Mouse (Mus musculus): ENCODE data around the gene Fam199x. TPM values are rescaled to one million over a fixed set of nuclear protein-coding genes. Genes with fewer than 3 reads are reported as not detected.

The Fam199x gene
- polyA plus RNA-seq (2014; fragmentation: Nextera tagmentation; extraction: Ambion mirVana), result 11.1 and 16.8 TPM in 2 replicates

- peak within 1 kb of the TSS; percentile 66 for H3K4me3 ChIP-seq (ENCODE audit: low read length)
- peak within 1 kb of the TSS; percentile 68 for H3K9ac ChIP-seq (ENCODE audit: low read depth, low read length)
- peak within 1 kb of the TSS; percentile 51; the same call in 1 of the 2 replicates for H3K27ac ChIP-seq (ENCODE audit: low read depth, low read length)
- WGBS, result 25% methylated on average over 58 of the region's 62 CpGs
- H3K27me3 ChIP-seq (ENCODE audit: control insufficient read depth, insufficient read depth, low read length), result peaks cover 6% of the 10 kb centered on the region; the same call in 1 of the 2 replicates
- H3K4me2 ChIP-seq (replicated peaks; ENCODE audit: low read depth, low read length), result peak within 1 kb of the TSS; percentile 46
- no peaks in the 10 kb centered on the region for H3K4me1 ChIP-seq (ENCODE audit: control insufficient read depth, insufficient read depth, low read length)
- no peaks in the 10 kb centered on the region for H3K36me3 ChIP-seq (ENCODE audit: control insufficient read depth, insufficient read depth, low read length)
- peak; percentile 97 for ATAC-seq (ENCODE audit: low FRiP score, low TSS enrichment)
- no peaks in the 10 kb centered on the region for H3K9me3 ChIP-seq (ENCODE audit: control insufficient read depth, low read length)
Observed at GRCm38 (mm10) chrX:137049425-137050225, at the start of gene Fam199x. Gene Fam199x (plus strand): TSS chrX:137049594.

GRCm38 (mm10) chrX:137015099-137015709 is 34.2 kb upstream of the Fam199x start:
- H3K9ac ChIP-seq (ENCODE audit: low read depth, low read length), result no peak overlapping the region
- WGBS, result 60% methylated on average over 6 of the region's 6 CpGs
- H3K27me3 ChIP-seq (ENCODE audit: control insufficient read depth, insufficient read depth, low read length), result no peaks in the 10 kb centered on the region
- no peak; the same call in 1 of the 2 replicates for ATAC-seq (ENCODE audit: low FRiP score, low TSS enrichment)
- H3K4me3 ChIP-seq (ENCODE audit: low read length), result no peak overlapping the region
- H3K27ac ChIP-seq (ENCODE audit: low read depth, low read length), result no peak overlapping the region
- H3K4me2 ChIP-seq (replicated peaks; ENCODE audit: low read depth, low read length), result no peak overlapping the region
- no peaks in the 10 kb centered on the region for H3K4me1 ChIP-seq (ENCODE audit: control insufficient read depth, insufficient read depth, low read length)
- no peaks in the 10 kb centered on the region for H3K36me3 ChIP-seq (ENCODE audit: control insufficient read depth, insufficient read depth, low read length)
- H3K9me3 ChIP-seq (ENCODE audit: control insufficient read depth, low read length), result no peaks in the 10 kb centered on the region

DNA sequence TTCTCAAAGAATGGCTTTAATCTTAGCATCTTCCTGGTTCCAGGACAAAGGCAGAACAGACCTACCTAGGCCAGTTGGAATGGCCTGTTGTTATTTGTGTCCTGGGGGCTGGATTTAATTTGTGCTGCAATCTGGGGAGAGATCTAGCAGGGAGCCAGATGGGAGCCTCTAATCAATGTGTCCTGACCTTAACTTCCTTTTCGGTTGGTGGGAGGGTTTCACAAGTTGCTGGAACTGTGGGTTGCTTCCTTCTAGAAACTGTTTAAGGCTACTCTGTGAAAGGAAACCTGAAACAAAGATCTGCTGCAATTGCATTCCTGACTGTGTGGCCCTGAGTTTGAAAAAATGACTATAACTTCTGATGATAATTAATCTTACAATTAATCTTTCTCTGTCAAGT is 31.7 kb upstream of the Fam199x start:
- Histone ChIP-seq H3K9ac (ENCODE audit: low read depth, low read length) (no peak overlapping the region), H3K27me3 (ENCODE audit: control insufficient read depth, insufficient read depth, low read length) (no peaks in the 10 kb centered on the region), H3K4me2 (replicated peaks; ENCODE audit: low read depth, low read length) (no peak overlapping the region), H3K9me3 (ENCODE audit: control insufficient read depth, low read length) (no peaks in the 10 kb centered on the region), H3K4me3 (ENCODE audit: low read length) (no peak overlapping the region), H3K36me3 (ENCODE audit: control insufficient read depth, insufficient read depth, low read length) (no peaks in the 10 kb centered on the region), H3K4me1 (ENCODE audit: control insufficient read depth, insufficient read depth, low read length) (no peaks in the 10 kb centered on the region), H3K27ac (ENCODE audit: low read depth, low read length) (no peak overlapping the region)
- 77% methylated on average over 1 of the region's 1 CpGs for WGBS
- ATAC-seq (ENCODE audit: low FRiP score, low TSS enrichment), result no peak

DNA sequence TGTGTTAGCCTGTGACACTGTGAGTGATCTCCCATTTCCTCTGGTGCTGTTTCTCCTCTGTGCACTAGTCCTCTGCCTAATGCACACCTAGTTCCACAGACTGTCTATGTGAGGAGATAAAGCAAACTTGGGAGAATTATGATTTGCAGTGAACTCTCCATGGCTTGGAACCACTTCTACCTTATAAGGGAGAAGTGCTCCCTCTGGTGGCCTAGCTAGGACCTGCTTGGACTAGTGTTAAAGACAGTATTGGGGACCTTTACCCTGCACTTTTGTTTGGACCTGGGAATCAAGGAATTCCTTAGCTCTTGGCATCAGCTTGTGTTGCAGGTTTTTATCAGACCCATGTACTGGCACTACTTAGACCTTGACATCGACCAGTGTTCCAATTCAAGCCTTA is 30.1 kb upstream of the Fam199x start:
- no peaks in the 10 kb centered on the region for H3K4me1 ChIP-seq (ENCODE audit: control insufficient read depth, insufficient read depth, low read length)
- no peak overlapping the region for H3K9ac ChIP-seq (ENCODE audit: low read depth, low read length)
- no peak for ATAC-seq (ENCODE audit: low FRiP score, low TSS enrichment)
- 19% methylated on average over 1 of the region's 1 CpGs for WGBS
- no peak overlapping the region for H3K4me2 ChIP-seq (replicated peaks; ENCODE audit: low read depth, low read length)
- no peaks in the 10 kb centered on the region for H3K27me3 ChIP-seq (ENCODE audit: control insufficient read depth, insufficient read depth, low read length)
- H3K9me3 ChIP-seq (ENCODE audit: control insufficient read depth, low read length), result no peaks in the 10 kb centered on the region
- no peaks in the 10 kb centered on the region for H3K36me3 ChIP-seq (ENCODE audit: control insufficient read depth, insufficient read depth, low read length)
- H3K27ac ChIP-seq (ENCODE audit: low read depth, low read length), result no peak overlapping the region
- no peak overlapping the region for H3K4me3 ChIP-seq (ENCODE audit: low read length)

DNA sequence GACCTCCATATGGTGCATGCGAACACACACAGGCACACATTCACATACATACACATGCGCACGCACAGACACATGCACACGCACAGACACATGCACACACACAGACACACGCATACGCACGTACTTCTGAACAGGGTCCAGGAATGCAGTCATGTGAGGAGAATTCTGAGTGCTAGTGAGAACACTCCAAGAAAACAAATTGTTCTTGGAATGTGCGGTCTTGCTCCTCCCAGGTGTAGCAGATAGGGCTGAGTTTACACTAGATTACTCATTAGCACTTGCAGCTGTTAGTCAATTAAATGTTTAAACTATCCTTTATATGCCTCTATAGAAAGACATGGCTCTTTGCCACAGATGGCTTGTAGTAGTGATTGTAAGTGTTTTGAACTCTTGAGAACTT is 18.5 kb upstream of the Fam199x start:
- H3K4me3 ChIP-seq (ENCODE audit: low read length), result no peak overlapping the region
- H3K4me1 ChIP-seq (ENCODE audit: control insufficient read depth, insufficient read depth, low read length), result no peaks in the 10 kb centered on the region
- no peak overlapping the region for H3K9ac ChIP-seq (ENCODE audit: low read depth, low read length)
- no peak for ATAC-seq (ENCODE audit: low FRiP score, low TSS enrichment)
- no peaks in the 10 kb centered on the region for H3K9me3 ChIP-seq (ENCODE audit: control insufficient read depth, low read length)
- H3K27me3 ChIP-seq (ENCODE audit: control insufficient read depth, insufficient read depth, low read length), result no peaks in the 10 kb centered on the region
- 97% methylated on average over 8 of the region's 8 CpGs for WGBS
- no peak overlapping the region for H3K4me2 ChIP-seq (replicated peaks; ENCODE audit: low read depth, low read length)
- H3K27ac ChIP-seq (ENCODE audit: low read depth, low read length), result no peak overlapping the region
- 0 out of 2 replicates have a peak, but pooled peaks cover 3% of the 10 kb centered on the region for H3K36me3 ChIP-seq (ENCODE audit: control insufficient read depth, insufficient read depth, low read length)

DNA sequence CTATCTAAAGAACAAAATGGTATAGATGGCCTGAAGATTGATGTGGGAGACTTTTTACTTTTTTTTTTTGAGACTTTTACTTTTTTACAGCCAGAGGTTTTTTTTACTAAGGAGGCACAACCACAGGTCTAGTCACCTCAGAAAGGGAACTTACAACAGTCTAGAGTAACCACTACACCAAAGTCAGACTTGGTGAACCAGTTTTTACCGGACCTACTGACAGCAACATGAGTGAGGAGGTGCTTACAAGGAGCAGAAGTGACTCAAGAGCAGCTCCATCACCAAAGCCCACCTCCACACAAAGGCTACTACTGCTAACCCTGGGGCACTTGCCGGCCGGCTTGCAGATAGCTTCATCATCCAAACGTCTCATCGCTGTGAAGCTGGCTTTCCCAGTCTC is 17.7 kb upstream of the Fam199x start:
- WGBS, result 87% methylated on average over 5 of the region's 5 CpGs
- no peaks in the 10 kb centered on the region for H3K4me1 ChIP-seq (ENCODE audit: control insufficient read depth, insufficient read depth, low read length)
- no peaks in the 10 kb centered on the region for H3K27me3 ChIP-seq (ENCODE audit: control insufficient read depth, insufficient read depth, low read length)
- no peak overlapping the region for H3K9ac ChIP-seq (ENCODE audit: low read depth, low read length)
- H3K9me3 ChIP-seq (ENCODE audit: control insufficient read depth, low read length), result no peaks in the 10 kb centered on the region
- no peak overlapping the region for H3K27ac ChIP-seq (ENCODE audit: low read depth, low read length)
- H3K4me3 ChIP-seq (ENCODE audit: low read length), result no peak overlapping the region
- H3K36me3 ChIP-seq (ENCODE audit: control insufficient read depth, insufficient read depth, low read length), result no peaks in the 10 kb centered on the region
- H3K4me2 ChIP-seq (replicated peaks; ENCODE audit: low read depth, low read length), result no peak overlapping the region
- no peak for ATAC-seq (ENCODE audit: low FRiP score, low TSS enrichment)

GRCm38 (mm10) chrX:137034322-137034721 is 15.1 kb upstream of the Fam199x start:
- Histone ChIP-seq H3K36me3 (ENCODE audit: control insufficient read depth, insufficient read depth, low read length) (no peaks in the 10 kb centered on the region), H3K9ac (ENCODE audit: low read depth, low read length) (no peak overlapping the region), H3K27me3 (ENCODE audit: control insufficient read depth, insufficient read depth, low read length) (no peaks in the 10 kb centered on the region), H3K27ac (ENCODE audit: low read depth, low read length) (no peak overlapping the region), H3K4me1 (ENCODE audit: control insufficient read depth, insufficient read depth, low read length) (no peaks in the 10 kb centered on the region), H3K9me3 (ENCODE audit: control insufficient read depth, low read length) (no peaks in the 10 kb centered on the region), H3K4me2 (replicated peaks; ENCODE audit: low read depth, low read length) (no peak overlapping the region), H3K4me3 (ENCODE audit: low read length) (no peak overlapping the region)
- WGBS, result 66% methylated on average over 4 of the region's 4 CpGs
- ATAC-seq (ENCODE audit: low FRiP score, low TSS enrichment), result no peak

DNA sequence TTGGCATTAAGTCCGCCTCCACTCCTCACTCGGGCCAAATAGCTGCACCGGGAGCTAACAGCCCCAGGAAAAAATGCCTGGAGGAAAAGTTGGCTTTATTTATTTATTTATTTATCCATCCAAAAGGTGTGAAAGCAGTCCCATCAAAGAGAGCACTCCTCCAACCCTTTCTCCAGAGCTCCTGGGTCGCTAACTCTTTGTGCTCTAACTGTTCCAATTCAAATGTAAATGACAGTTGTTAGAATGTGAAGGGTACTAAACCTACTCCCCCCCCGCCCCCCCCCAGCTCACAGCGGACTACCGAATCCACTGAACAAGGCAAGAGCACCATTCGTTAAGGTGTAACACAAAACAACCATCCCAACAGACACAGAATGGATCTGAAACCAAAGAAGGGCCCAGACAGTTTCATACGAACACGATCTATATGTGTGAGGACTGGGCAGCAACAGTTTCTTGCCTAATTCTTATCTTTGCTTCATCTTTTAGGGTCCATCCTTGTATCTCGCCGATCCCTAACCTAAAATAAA is 11.9 kb upstream of the Fam199x start:
- 23% methylated on average over 12 of the region's 12 CpGs for WGBS
- no peak; the same call in 1 of the 2 replicates for ATAC-seq (ENCODE audit: low FRiP score, low TSS enrichment)
- no peak overlapping the region for H3K27ac ChIP-seq (ENCODE audit: low read depth, low read length)
- peak overlapping the region; percentile 63 for H3K9ac ChIP-seq (ENCODE audit: low read depth, low read length)
- H3K9me3 ChIP-seq (ENCODE audit: control insufficient read depth, low read length), result no peaks in the 10 kb centered on the region
- H3K4me3 ChIP-seq (ENCODE audit: low read length), result peak overlapping the region; percentile 49
- H3K4me1 ChIP-seq (ENCODE audit: control insufficient read depth, insufficient read depth, low read length), result no peaks in the 10 kb centered on the region
- H3K27me3 ChIP-seq (ENCODE audit: control insufficient read depth, insufficient read depth, low read length), result no peaks in the 10 kb centered on the region
- no peaks in the 10 kb centered on the region for H3K36me3 ChIP-seq (ENCODE audit: control insufficient read depth, insufficient read depth, low read length)
- peak overlapping the region; percentile 47 for H3K4me2 ChIP-seq (replicated peaks; ENCODE audit: low read depth, low read length)

- ATAC-seq (ENCODE audit: low FRiP score, low TSS enrichment), result peak; percentile 98
- Histone ChIP-seq H3K36me3 (ENCODE audit: control insufficient read depth, insufficient read depth, low read length) (no peaks in the 10 kb centered on the region), H3K9me3 (ENCODE audit: control insufficient read depth, low read length) (no peaks in the 10 kb centered on the region), H3K4me1 (ENCODE audit: control insufficient read depth, insufficient read depth, low read length) (no peaks in the 10 kb centered on the region), H3K4me3 (ENCODE audit: low read length) (peak within 1 kb of the TSS; percentile 49), H3K27ac (ENCODE audit: low read depth, low read length) (peak within 1 kb of the TSS; percentile 82), H3K27me3 (ENCODE audit: control insufficient read depth, insufficient read depth, low read length) (no peaks in the 10 kb centered on the region), H3K9ac (ENCODE audit: low read depth, low read length) (peak within 1 kb of the TSS; percentile 63), H3K4me2 (replicated peaks; ENCODE audit: low read depth, low read length) (peak within 1 kb of the TSS; percentile 47)
- 33% methylated on average over 31 of the region's 31 CpGs for WGBS
Observed at GRCm38 (mm10) chrX:137038000-137038483, 11.4 kb upstream of the Fam199x start, which contains the start of gene Slc25a53. Gene Slc25a53 (minus strand): TSS chrX:137038302.
